Mouse (Mus musculus): ENCODE data around the gene Sarm1.
"Not testable (repeated sequence)": the region's sequence is repeated elsewhere in the genome, so short reads cannot be mapped to it uniquely, and the experiment has no call there.

Sarm1 gene

DNA sequence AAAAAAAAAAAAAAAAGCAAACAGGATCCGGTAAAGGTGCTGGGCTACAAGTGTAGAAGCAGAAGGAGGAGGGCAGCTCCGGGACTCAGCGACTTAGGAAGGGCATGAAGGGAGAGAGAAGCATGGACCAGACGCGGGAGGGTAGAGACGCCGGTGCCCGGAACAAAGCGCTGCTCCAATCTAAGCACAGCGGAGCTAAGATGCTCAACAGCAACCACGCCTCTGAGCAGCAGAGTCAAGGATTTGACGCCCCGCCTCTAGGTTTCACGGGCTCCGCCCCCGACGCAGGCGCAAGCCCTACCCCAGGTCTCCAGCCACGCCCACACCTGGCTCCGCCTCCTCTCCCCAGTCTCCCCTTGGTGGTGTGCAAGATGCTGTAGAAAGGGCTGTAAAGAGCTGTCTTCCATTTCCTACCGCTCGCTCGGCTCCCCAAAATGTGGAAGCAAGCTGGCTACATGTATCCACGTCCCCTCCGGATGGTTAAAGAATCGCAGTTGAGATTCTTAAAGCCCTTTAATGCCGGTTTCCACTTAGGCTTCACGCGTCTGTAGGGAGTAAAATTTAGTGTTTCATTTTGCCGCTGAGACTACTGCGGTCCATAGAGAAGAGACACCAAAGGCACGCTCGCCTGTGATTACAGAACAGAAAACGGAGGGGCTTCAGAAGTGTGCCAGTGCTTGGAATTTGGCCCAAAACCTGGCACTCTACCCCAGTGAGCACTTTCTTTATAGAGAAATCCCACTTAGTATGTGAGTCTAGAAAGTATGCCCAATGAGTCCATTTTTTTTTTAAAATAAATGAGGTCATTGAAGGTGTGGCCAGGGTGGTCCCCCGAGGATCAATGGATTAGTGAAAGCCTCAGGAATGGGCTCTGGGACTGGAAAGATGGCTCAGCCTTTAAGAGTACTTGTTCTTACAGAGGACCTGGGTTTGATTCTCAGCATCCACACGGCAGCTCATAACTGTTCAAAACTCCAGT, at the start of gene Sarm1:
TSS of gene Sarm1 (minus strand) at position 211 of the 979 bp plus-strand sequence.
- DNase-seq (ENCODE audit: low spot score in 2 of 2) = peak; percentile 95 to 96

DNA sequence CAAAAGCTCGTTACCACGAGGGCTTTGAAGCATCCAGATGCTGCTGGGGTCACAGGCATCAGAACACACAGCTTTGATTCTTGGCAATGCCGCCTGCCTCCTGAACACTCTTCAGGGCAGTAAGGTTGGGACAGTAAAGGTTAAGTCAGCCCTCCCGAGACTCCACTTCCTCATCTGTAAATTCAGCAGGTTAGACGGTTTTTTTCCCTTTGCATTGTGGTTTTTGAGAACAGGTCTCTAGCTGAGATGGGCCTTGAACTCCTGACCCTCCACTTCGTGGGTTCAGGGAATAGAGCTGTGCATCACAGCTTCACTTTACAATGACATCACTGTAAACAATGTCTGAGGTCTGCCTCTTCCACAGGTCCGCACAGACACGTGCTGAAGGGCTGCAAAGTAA, 47.6 kb upstream of the Sarm1 start:
- no peak for DNase-seq (ENCODE audit: low spot score in 2 of 2)

DNA sequence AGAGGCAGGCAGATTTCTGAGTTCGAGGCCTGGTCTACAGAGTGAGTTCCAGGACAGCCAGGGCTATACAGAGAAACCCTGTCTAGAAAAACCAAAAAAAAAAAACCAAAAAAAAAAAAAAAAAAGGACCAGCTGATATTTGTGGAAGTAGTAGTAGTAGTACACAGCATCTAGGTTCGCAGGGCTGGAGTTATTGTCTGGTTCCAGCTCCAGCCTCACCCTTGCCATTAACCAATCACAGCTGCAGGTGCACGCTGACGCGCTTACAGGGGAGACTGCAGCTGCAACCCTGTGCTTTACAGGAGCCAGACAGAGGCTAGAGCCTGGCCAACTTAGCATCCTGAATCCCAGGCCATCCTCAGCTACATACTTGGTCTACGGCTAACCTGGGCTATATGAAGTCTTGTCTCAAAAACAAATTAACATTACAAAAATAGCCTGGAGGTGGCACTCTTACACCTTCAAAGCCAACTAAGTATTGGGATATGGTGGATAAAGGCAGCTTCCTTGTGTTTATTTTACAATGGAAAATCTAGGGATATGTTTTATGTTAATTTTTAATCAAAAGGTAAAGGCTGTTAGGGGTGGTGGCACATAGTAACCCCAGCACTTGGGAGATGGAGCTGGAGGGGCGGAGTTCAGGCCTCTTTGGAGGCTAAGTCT, 47.0 kb upstream of the Sarm1 start:
- no peak for DNase-seq (ENCODE audit: low spot score in 2 of 2)

DNA sequence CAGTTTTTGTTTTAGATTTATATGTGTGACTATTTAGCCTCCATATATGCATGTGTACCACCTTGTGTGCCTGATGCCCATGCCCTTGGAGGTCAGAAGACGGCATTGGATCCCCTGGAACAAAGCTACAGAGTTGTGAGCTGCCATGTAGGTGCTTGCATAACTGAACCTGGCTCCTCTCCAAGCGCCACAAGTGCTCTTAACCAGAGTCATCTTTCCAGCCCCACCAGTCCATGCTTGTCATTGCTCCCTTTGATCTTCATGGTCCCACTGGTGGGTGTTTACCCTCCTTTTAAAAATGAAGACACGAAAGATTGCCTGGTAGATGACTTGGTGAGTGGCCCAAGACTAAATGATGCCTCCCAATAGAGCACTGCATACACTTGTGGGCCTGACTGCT, 42.8 kb upstream of the Sarm1 start:
- no peak for DNase-seq (ENCODE audit: low spot score in 2 of 2)

DNA sequence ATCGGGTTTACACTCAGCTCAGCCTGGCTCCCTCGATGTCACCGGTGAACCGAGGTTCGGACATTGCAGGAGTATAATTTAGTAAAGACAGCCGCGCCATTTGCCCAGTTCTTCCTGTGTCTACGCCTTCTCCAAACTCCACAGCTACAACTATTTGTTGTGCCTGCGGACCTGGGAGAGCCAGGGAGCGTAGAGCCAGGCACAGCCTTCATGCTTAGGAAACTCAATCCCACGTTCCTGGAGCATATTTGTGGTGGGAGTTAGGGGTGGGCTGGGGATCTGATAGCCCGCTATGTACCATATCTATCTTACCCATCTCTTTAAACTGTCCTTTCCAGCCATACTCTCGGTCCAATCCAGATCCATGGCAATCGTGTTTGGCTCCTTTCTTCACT, 39.1 kb upstream of the Sarm1 start:
- no peak for DNase-seq (ENCODE audit: low spot score in 2 of 2)

DNA sequence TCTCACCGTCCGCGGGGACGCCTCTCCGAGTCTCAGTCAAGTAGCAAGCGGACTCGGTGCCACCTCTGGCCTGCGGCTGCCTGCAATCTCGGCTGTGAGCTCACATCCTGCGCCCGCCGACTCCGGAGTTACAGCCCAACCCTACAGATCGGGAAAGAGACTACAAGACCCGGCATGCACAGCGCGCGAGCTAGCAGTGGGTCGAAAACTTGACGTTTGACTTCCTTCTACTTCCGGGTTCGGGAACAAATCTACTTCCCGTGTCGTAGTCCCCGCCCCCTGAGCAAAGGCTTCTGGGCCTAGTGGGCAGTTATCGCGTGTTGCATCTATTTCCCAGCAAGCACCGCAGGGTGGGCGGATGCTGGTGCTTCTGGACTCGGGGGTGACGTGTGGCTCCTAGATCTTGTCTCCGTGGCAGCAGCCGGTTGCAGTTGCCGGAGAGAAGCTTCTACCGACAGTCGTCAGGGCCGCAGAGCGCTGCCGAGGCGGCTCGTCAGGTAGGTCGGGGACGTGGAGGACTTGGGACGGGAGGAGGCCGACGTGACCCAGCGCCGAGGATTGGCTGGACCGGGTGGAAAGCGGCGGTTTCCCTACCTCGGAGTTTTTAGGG, 38.6 kb upstream of the Sarm1 start, which contains the start of the genes Tnfaip1 and Ift20:
TSS of gene Tnfaip1 (minus strand) at position 253 of the 610 bp plus-strand sequence.
TSS of gene Ift20 (plus strand) at position 282 of the 610 bp plus-strand sequence.
- DNase-seq (ENCODE audit: low spot score in 2 of 2) = peak; percentile 99

DNA sequence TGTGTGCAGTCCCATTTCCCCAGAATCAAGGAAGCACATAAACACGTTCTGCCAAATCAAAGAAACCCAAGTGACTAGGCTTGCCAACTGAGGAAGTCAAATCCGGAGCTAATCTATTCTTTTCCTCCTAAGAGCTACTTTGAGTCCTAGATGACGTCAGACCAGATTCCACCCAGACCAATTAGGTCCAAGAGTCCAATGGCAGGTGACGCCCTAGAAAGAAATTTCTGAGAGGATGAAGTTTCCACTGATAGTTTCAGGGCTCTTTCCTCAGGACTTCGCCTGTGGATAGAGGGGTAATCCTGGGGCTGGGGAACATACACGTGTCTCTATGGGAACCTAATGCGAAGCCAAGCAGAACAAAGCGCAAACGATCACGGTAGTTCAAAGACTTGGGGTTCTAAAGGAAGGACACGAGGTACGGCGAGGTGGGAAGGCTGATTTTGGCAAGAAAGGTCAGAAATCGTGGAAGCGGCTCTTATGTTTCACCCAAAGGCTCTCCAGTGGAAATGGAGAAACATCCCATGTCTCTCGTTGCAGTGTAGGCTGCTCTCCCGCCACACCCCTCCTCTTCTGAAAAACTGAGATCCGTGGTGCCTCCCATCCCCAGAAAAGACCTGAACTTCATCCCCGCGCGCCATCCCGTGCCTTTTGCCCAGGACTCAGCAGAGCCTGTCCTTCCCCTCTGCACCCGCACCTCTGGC, 38.0 kb upstream of the Sarm1 start:
- DNase-seq (ENCODE audit: low spot score in 2 of 2) = peak in 1 of 2 experiments; percentile 12

DNA sequence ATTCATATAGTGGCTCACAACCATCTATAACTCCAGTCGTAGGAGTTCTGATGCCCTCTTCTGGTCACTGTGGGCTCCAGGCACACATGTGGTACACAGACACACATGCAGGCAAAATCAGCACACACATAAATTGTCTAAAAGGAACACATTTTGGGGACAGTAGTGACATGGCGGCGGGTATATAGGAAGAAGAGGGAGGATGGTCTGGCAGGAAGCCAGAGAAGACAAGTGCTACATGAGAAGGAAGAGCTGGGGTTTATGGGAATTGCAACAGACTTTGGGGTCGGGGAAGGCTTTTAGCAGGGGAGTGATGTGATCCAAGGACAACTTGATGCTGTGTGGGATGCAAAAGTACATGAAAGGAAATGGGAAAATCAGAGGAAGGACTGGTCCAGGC, 37.0 kb upstream of the Sarm1 start:
- no peak for DNase-seq (ENCODE audit: low spot score in 2 of 2)

DNA sequence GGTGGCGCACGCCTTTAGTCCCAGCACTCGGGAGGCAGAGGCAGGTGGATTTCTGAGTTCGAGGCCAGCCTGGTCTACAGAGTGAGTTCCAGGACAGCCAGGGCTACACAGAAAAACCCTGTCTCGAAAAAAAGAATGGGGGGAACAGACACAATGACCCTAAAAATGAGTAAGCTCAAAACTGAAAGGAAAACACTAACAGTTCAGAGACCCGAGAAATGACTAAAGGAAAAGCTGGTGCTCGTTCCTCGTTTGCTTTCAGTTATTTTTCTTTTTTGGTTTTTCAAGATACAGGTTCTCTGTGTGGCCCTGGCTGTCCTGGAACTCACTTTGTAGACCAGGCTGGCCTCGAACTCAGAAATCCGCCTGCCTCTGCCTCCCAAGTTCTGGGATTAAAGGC, 34.0 kb upstream of the Sarm1 start:
- not testable (repeated sequence) for DNase-seq (ENCODE audit: low spot score in 2 of 2)

DNA sequence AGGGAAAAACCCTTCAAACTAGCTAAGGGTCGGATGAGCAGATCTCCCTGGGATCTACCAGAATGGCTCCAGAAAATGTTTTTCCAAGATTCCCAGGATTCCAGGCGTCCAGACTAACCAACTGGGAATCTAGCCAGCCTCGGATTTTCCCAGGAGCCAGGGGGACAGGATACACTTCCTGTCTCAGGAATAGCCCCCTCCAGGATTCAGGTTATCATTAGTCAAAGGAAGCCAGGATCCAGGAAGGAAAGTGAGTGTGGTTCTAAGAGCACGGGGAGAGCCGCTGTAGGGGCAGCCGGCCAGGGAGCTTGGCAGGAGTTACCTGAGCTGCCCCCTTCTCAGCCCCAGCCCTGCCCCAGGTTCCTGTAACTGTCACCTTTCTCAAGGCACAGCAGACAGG, 33.5 kb upstream of the Sarm1 start:
- DNase-seq (ENCODE audit: low spot score in 2 of 2) = no peak

DNA sequence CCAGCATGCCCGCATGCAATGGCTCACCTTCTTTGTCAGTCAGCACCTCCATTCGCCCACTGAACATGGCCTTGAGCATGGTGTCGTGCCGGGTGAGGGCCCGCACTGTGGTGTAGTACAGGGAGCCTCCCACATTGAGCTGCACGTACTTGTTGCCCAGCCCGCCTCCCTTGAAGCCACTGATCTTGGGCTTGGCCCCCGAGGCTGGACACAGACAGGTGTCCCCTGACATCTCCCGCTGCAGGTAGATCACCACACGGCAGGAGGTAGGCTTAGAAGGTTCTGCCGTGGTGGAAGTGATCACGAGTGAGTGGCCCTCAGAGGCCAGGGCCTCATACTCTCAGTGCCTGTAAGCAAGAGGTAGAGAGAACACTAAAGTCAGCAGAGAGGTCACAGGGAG, 32.4 kb upstream of the Sarm1 start:
- no peak for DNase-seq (ENCODE audit: low spot score in 2 of 2)

DNA sequence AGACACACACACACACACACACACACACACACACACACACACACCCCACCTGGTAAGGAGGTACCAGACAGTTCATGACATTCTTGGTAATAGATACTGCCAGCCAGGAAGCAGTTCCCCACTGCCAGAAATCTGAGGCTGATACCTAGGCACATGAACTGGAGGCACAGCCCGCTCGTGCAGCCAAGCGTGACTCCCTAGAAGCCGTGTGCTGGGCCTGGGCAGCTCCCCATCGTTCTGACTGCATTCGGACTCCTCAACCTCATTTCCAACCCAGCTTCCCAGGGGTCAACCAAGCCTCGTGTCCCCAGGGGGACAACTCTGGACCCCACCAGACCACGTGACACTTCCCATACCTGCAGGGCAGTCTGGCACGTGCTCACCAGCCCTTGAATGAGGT, 31.2 kb upstream of the Sarm1 start:
- no peak for DNase-seq (ENCODE audit: low spot score in 2 of 2)

DNA sequence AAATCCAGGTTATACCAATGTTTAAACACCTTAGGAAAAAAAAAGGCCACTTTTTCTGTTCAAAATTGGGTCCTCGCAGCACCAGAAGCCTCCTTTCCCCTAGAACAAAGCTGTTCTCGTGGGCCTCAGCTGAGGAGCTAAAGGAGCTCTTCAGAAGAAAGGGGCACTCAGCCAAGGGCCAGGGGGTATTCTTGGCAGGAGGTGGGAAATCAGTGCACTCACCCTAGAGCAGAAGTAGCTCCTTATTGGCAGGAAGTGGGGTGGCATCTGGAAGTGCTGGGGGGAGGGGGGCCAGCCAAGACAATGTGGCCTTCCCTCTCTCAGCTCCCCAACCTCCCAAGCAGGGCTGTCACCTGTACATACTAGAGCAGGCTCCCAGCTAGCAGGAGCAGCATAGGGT, 27.3 kb upstream of the Sarm1 start:
- no peak for DNase-seq (ENCODE audit: low spot score in 2 of 2)

DNA sequence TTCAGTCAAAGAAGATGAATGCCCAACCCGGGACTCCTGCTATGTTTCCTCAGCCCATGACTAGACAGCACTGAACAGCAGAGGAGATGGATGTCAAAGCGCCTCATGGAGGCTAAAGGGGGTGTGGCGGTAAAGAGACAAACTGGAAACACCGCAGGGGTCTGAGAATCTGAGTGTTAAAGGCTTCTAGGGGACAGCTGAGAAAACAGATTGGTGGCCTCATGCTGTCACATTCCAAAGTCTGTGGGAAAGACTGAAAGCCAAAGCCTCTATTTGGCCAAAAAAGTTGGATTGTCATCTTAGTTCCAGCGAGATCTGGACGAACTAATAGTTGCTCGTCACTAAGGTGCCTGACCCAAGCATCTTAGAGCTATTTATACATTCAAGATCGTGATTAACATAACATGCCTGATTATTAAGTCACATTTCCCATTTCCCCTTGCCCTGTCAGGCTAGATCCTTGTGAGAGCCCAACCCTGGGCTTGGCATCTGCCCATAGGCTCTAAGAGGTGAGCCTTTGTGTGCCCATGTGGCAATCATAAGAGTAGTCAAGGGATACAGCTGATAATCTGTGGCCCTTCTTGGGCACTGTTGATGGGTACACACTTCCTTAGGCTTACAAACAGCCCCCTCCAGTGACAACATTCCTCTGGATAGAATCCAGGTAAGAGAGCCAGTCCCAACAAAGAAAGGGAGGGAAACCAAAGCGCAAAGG, 25.8 kb upstream of the Sarm1 start:
- DNase-seq (ENCODE audit: low spot score in 2 of 2) = no peak

DNA sequence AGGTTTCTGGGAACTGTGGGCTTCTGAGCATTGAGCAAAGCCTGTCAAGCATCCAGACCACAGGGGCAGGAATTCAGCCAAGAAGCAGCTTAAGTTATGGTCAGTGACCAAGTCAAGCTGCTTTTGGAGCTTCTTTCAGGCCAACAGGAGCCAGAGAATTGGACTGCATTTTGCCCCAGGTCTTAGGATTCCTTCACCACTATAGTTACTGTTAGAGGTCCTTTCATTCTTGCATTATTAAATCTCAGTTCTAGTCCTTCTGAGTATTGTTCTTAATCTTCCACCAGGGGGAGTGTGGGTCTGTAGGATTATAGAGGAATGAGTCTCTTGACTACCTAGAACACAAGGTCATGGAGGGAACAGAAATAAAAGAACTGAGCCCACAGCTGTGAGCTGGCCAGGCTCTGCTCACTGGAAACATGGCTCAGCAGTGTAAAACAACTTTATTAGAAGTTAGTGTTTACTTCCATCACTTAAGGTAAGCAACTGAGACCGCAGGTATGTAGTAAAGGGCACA, 25.0 kb upstream of the Sarm1 start:
- DNase-seq (ENCODE audit: low spot score in 2 of 2) = no peak

DNA sequence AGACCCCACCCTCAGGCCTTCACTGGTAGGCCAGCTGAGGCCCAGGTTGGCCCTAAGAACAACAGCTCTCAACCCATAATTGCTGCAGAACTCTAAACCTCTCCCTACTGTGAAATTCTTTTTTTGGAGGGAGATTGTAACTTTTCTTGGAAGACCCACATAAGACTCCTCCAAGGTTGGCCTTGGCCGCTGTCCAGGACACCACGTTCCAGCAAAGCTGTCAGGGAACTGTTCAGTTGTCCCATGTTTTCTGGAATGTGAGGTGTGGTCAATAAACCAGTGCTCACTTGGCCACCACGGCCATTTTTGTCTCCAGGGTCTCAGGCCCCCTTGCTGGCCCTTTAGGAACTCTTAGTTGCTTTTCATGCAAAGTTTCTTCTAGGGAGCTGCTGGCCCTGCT, 24.3 kb upstream of the Sarm1 start:
- DNase-seq (ENCODE audit: low spot score in 2 of 2) = no peak

DNA sequence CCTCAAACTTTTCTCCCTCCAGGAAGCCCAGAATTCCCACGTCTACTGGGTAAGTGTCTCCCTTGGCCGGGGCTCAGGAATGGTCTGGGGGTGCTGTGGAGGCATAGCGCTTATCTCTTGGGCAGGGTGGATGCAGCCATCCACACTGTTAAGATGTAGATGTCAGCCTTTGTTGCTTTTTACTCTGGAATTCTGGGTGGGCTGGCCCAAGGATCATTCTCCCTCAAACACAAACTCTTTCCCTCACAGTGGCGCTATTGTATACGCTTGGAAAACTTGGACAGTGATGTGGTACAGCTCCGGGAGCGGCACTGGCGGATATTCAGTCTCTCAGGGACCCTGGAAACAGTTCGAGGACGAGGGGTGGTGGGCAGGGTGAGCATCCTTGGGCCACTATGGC, 21.4 kb upstream of the Sarm1 start:
- no peak for DNase-seq (ENCODE audit: low spot score in 2 of 2)

DNA sequence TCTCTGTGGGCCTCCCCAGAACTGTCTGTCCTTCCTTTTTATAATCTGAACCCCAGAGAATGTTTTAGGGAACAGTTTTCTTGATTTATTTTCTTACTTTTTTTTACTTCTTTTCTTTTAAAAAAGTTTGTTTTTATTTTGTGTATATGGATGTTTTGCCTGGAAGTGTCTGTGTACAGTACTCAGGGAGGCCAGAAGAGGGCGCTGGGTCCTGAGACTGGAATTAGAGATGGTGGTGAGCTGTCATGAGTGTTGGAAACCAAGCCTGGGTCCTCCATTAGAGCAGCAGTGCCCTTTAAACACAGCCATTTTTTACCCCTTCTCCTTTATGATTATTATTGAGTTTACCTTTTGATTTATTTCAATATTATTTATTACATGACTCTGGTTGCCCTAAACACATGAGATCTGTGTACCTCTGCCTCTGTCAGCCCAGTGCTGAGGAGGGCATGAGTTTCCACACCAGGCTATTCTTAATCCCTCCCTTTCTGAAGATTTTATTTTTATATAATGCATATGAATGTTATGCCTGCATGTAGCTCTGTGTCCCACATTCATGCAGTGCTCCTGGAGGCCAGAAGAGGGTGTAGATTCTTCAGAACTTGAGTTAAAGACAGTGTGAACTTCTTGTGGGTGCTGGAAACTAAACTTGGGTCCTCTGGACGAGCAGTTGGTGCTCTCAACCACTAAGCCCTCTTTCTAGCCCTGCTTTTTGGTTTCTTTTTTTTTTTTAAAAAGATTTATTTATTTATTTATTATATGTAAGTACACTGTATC, 18.2 kb upstream of the Sarm1 start:
- no peak for DNase-seq (ENCODE audit: low spot score in 2 of 2)

DNA sequence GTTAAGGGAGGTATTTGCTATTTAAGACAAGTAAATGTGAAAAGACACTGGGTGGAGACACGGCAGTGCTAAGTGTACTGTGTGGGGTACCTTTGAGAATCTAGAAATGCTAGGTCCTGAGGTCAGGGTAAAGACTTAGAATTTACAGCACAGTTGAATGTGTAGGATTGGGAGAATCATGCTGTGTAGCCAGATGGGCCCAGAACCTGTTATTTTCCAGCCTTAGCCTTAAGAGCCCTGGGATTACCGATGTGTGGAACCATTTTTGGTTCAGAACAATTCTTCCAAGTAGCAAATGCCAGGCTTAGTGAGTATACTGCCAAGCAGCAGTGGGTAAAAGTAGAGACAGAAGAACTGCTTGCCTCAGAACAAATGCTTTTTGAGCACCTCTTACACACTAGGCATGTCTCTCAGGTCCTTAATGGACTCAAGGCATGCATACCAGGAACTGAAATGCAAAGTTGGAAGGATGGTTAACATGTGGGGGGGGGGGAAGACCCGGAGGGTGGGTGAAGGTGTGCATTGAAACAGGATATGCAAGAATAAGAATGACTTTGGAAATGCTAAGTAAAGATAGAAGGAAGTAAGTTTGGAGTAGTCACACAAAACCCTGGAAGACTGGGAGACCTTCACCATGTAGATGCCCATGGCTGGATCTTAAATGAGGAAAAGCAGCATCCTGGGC, 15.7 kb upstream of the Sarm1 start:
- DNase-seq (ENCODE audit: low spot score in 2 of 2) = no peak
